Mouse (Mus musculus) testis, adult 2 months (tissue): ENCODE measurements around the gene Mcf2l.

Source experiments
- CTCF ChIP-seq: fragments of 200-500 bp; IDR thresholded peaks from 2 replicates; pipeline ENCODE4 v1.5.1; 2012; ENCODE audit warnings: low read depth, mild to moderate bottlenecking, inconsistent platforms, low read length, moderate library complexity; ENCODE audit not compliant: control insufficient read depth, insufficient read depth, insufficient replicate concordance
- POLR2A ChIP-seq: fragments of 200-500 bp; IDR thresholded peaks from 2 replicates; pipeline ENCODE4 v1.6.1; 2012; ENCODE audit warnings: low read depth, mild to moderate bottlenecking, inconsistent platforms, low read length, moderate library complexity; ENCODE audit not compliant: control insufficient read depth

DNA sequence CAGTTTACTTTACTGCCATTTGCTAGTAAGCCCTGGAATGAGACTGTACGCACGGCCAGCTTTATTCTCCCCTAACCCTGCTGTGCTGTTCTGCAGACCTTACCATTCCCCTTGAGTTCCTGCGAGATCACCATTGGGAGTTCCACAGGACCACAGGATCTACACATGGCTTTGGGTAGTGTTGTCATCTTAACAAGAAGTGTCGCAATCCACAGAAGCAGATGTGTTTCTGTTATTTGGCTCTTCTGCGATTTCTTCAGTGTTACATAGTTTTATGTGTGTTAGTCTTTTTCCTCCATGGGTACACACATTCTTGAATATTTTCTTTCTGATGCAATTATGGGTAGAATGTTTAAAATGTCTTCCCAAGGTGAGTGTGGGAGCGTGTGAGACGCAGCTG is 32.8 kb upstream of the Mcf2l start:
- TF ChIP-seq CTCF (no peak), POLR2A (no peak)
